Mouse (Mus musculus): ENCODE data around the gene Gm2001. TPM values are rescaled to one million over a fixed set of nuclear protein-coding genes. Genes with fewer than 3 reads are reported as not detected.
"Not testable (repeated sequence)": the region's sequence is repeated elsewhere in the genome, so short reads cannot be mapped to it uniquely, and the experiment has no call there.

Gene Gm2001
- total RNA-seq (2021) = not detected

GRCm38 (mm10) chr12:87842239-87842638 lies at the start of gene Gm2001:
Gm2001 (minus strand) TSS chr12:87842339.
- intact Hi-C loops (cut with DNase I); DNase-seq: not testable (repeated sequence)

DNA sequence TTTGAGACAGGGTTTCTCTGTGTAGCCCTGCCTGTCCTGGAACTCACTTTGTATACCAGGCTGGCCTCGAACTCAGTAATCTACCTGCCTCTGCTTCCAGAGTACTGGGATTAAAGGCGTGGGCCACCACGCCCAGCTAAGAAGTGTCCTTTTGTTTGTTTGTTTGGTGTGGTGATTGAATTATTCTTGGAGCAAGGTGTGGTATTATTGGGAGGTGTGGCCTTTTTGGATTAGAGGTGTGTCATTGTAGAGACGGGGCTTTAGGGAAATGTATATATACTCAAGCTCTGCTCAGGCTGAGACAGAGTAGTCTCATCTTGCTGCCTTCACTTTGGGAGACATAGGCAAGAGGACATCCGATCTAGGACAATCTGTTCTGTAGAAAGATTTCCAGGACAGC lies 31.6 kb upstream of the Gm2001 start, which contains the start of gene Gm2016:
Gene Gm2016, plus strand, starts transcription at position 301 of the 400 bp plus-strand sequence.
- intact Hi-C loops (cut with DNase I); DNase-seq: not testable (repeated sequence)

- intact Hi-C loops (cut with DNase I); DNase-seq: not testable (repeated sequence)
Observed at GRCm38 (mm10) chr12:87864048-87864447, 21.9 kb upstream of the Gm2001 start.

DNA sequence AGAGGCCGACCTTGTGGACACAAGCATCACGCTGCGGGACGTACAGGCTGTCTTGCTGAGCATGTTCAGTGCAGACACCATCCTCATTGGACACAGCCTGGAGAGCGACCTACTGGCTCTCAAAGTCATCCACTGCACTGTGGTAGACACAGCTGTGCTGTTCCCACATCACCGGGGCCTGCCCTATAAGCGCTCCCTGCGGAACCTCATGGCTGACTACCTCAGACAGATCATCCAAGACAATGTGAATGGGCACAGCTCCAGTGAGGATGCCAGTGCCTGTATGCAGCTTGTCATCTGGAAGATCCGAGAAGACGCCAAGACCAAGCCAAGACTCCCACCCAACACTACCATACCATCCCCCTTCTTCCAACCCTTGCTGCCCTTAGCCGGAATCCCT lies 21.5 kb upstream of the Gm2001 start:
- intact Hi-C loops (cut with DNase I); DNase-seq: not testable (repeated sequence)

- intact Hi-C loops (cut with DNase I) = not testable (repeated sequence)
- peak; percentile 1 for DNase-seq
Observed at GRCm38 (mm10) chr12:87861740-87862692, 19.9 kb upstream of the Gm2001 start.

- intact Hi-C loops (cut with DNase I) = not testable (repeated sequence)
Observed at GRCm38 (mm10) chr12:87856067-87856466, 13.9 kb upstream of the Gm2001 start.

DNA sequence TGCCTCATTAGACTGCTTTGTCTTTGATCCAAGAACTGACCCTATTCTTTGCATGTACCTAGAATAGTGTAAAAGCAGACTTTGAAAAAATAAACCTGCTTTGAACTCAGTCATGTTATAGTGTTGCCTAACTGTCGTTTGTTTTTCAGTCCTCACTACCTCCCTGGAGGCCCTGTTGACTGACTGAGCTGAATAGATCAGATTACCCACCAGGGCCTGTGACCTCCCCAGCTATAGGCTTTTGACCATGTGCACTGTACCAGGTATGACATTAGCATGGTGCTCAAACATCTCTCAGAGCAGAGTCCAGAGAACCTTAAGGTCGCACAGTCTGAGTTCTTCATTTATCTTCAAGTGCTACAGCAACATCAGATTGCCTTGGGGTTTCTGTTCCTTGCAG lies 8.5 kb upstream of the Gm2001 start:
- intact Hi-C loops (cut with DNase I); DNase-seq: not testable (repeated sequence)

More at GRCm38 (mm10) chr12:87856067-87856466, 13.9 kb upstream of the Gm2001 start:
- not testable (repeated sequence) for DNase-seq

DNA sequence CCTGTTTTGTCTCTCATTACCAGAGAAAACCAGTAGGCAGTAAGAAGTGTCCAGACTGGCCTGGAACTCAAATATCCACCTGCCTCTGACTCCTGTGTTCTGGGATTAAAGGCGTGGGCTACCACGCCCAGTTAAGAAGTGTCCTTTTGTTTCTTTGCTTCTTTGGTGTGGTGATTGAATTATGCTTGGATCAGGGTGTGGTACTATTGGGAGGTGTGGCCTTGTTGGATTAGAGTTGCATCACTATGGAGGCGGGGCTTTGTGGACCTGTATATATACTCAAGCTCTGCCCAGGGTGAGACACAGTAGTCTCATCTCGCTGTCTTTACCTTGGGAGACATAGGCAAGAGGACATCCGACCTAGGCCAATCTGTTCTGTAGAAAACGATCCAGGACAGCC lies 25.9 kb downstream of the Gm2001 start, which contains the start of gene BB287469:
Gene BB287469, plus strand, starts transcription at position 301 of the 400 bp plus-strand sequence.
- DNase-seq; intact Hi-C loops (cut with DNase I): not testable (repeated sequence)

GRCm38 (mm10) chr12:87797971-87798370 lies 44.2 kb downstream of the Gm2001 start:
- DNase-seq; intact Hi-C loops (cut with DNase I): not testable (repeated sequence)

DNA sequence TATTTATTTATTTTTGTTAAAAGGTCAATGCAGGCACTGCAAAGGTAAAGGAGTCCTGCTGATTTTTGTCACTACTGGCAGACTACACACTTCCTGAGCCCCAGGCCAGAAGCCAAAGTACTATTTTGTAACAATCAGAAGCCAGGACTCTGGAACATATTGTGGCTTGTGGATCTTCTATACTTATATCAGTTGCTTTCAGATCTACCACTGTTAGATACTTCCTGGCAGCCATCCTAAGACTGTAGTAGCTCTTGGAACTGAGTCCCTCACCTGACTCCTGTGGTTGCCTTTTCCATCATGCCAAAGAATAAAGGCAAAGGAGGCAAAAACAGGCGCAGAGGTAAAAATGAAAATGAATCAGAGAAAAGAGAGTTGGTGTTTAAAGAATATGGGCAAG lies 46.9 kb downstream of the Gm2001 start, which contains the start of gene Gm21936:
Gene Gm21936, plus strand, starts transcription at position 301 of the 400 bp plus-strand sequence.
- intact Hi-C loops (cut with DNase I) = not testable (repeated sequence)

More for the DNA sequence above, 46.9 kb downstream of the Gm2001 start, which contains the start of gene Gm21936:
- DNase-seq = not testable (repeated sequence)

Other genes starting within 250 kb of the Gm2001 start
- gene Oog1, start 239.7 kb downstream of the Gm2001 start, total RNA-seq (2021) = not detected
- gene Gm4027, start 223.5 kb downstream of the Gm2001 start, total RNA-seq (2021) = not detected
- gene Gm16381, start 197.7 kb downstream of the Gm2001 start, total RNA-seq (2021) = not detected
- gene Gm21319, start 66.6 kb downstream of the Gm2001 start, total RNA-seq (2021) = not detected
- gene Gm21936, start 46.8 kb downstream of the Gm2001 start, total RNA-seq (2021) = not detected
- not detected for gene BB287469, start 25.8 kb downstream of the Gm2001 start, total RNA-seq (2021)
- not detected for gene Gm2016, start 31.7 kb upstream of the Gm2001 start, total RNA-seq (2021)
- gene Gm2022, start 53.0 kb upstream of the Gm2001 start, total RNA-seq (2021) = not detected
- gene Gm2035, start 77.5 kb upstream of the Gm2001 start, total RNA-seq (2021) = not detected
- not detected for gene Gm2042, start 111.7 kb upstream of the Gm2001 start, total RNA-seq (2021)
- not detected for gene Gm2075, start 169.5 kb upstream of the Gm2001 start, total RNA-seq (2021)
- gene Gm6803, start 176.4 kb upstream of the Gm2001 start, total RNA-seq (2021) = not detected
- not detected for gene Gm2056, start 184.7 kb upstream of the Gm2001 start, total RNA-seq (2021)
- gene Gm16368, start 241.4 kb upstream of the Gm2001 start, total RNA-seq (2021) = not detected